Mouse (Mus musculus) bone marrow, adult 2 months (tissue): ENCODE data around the gene 1700029F12Rik. TPM values are rescaled to one million over a fixed set of nuclear protein-coding genes. Genes with fewer than 3 reads are reported as not detected.

ENCODE experiments used
- H3K27ac ChIP-seq: fragments of 200-500 bp; 2 replicates; pipeline ENCODE4 v1.5.1; 2012; ENCODE audit warnings: low read depth, mild to moderate bottlenecking, control low read depth, inconsistent platforms, low read length; ENCODE audit not compliant: control insufficient read depth, poor library complexity, insufficient read depth
- H3K4me1 ChIP-seq: fragments of 200-500 bp; 2 replicates; pipeline ENCODE4 v1.6.1; 2011; ENCODE audit warnings: low read length; ENCODE audit not compliant: control insufficient read depth, insufficient read depth
- H3K4me3 ChIP-seq: fragments of 200-500 bp; replicated peaks from 2 replicates; pipeline ENCODE3; 2011; ENCODE audit warnings: mild to moderate bottlenecking, low read depth, low read length, control low read depth; ENCODE audit not compliant: control insufficient read depth
- CTCF ChIP-seq: fragments of 200-500 bp; IDR thresholded peaks from 2 replicates; pipeline ENCODE4 v1.5.1; 2011; ENCODE audit warnings: low read length, control low read depth; ENCODE audit not compliant: control insufficient read depth, insufficient read depth
- POLR2A ChIP-seq: fragments of 200-500 bp; IDR thresholded peaks from 2 replicates; pipeline ENCODE4 v1.6.1; 2011; ENCODE audit warnings: low read depth, mild to moderate bottlenecking, control low read depth, low read length, borderline replicate concordance; ENCODE audit not compliant: control insufficient read depth
- WGBS: fragments of 180-500 bp; shearing (Covaris S2); methylation state at CpG from one replicate; pipeline ENCODE4 v1.1.7; 2018; 5-methylcytosine and 5-hydroxymethylcytosine counted together
- polyA plus RNA-seq: library from polyadenylated mRNA; stranded (reverse); fragments of >200 nt; gene quantifications from 2 replicates; pipeline ENCODE4 v1.2.4, GENCODE M21; 2011; ENCODE audit warnings: low replicate concordance; ENCODE audit not compliant: missing spikeins, insufficient read depth, insufficient read length

Gene 1700029F12Rik
- polyA plus RNA-seq: not detected in 2 replicates

DNA sequence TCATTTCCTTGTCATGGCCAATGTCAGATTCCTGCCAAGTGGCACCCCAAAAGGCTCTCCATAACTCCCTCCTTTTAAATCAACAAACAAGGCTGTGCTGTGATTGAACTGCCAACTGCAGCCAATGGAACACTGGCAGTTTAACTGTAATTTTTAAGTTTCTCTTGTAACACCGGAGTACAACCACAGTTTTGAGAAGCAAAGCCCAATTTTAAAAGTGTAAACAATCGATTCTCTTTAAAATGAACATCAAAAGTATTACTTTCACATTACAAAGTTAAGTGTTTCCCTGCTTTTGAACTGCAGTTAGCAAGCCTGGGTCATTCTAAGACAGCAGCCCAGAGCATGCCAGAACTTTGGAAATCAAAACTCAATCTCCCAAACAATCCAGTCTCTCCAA lies at the start of gene 1700029F12Rik:
1700029F12Rik (minus strand) TSS at position 101 of the 400 bp plus-strand sequence.
- no peak within 1 kb of the TSS for H3K27ac ChIP-seq
- 76% methylated on average over 2 of the region's 2 CpGs for WGBS
- H3K4me3 ChIP-seq: no peak within 1 kb of the TSS
- no peaks in the 10 kb centered on the region for H3K4me1 ChIP-seq
- no peak for TF ChIP-seq CTCF
- TF ChIP-seq POLR2A: no peak

GRCm38 (mm10) chr13:97082432-97082831 lies 48.3 kb upstream of the 1700029F12Rik start:
- no peak overlapping the region for H3K4me3 ChIP-seq
- no peaks in the 10 kb centered on the region for H3K4me1 ChIP-seq
- H3K27ac ChIP-seq: no peak overlapping the region
- TF ChIP-seq POLR2A (no peak), CTCF (no peak)
- WGBS: 79% methylated on average over 7 of the region's 7 CpGs

DNA sequence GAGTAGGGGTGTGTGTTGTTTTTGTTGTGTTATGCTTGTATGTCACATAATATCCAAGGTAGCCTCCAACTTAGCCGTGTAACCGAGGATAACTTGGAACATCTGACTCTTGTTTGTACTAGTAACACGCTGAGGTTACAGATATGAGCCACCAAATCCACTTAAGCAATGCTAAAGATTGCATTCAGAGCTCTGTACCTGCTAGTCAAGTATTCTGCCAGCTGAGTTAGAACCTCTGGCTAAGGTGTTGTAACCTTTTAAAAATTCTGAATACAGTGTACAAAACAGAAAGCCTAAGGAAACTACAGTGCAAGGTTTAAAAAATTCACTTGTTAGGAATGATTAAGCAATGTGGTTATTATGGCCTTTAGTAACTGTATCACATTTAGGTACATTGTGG lies 46.5 kb upstream of the 1700029F12Rik start:
- Histone ChIP-seq H3K4me1 (no peaks in the 10 kb centered on the region), H3K27ac (no peak overlapping the region), H3K4me3 (no peak overlapping the region)
- TF ChIP-seq POLR2A: no peak
- no peak for TF ChIP-seq CTCF
- 77% methylated on average over 3 of the region's 3 CpGs for WGBS

DNA sequence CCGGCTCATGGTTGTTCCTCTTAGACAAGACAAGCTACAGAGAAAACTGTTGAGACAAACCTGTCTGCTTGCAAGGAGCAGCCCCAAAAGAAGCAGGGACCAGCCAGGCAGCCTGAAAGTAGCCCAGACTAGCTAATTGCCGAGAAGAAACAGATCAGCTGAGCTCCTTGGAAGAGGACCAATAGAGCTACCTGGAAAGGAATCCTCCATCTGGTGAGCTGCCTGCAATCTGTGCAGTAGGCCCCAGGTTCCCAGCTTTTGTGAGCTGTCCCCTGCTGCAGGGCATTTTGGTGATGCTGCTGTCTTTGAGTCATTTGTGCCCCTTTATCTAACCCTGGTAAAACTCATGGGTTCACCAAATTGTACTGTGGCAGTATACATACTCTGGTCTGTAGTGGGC lies 46.0 kb upstream of the 1700029F12Rik start:
- TF ChIP-seq POLR2A (no peak), CTCF (no peak)
- H3K27ac ChIP-seq: no peak overlapping the region
- H3K4me3 ChIP-seq: no peak overlapping the region
- WGBS: 79% methylated on average over 2 of the region's 2 CpGs
- no peaks in the 10 kb centered on the region for H3K4me1 ChIP-seq

DNA sequence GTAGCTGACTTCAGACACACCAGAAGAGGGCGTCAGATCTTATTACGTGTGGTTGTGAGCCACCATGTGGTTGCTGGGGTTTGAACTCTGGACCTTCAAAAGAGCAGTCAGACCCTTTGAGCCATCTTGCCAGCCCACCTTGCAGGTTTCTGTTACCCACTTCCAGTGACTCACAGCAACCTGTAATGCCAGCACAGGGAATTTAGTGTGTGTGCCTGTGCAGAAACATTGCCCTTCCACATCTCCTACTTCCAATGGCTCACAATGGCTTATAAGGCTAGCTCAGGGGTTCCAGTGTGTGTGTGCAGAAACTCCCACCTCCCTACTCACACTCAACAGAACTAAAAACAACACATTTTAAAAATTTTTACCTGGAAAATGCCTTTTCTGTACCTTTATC lies 43.4 kb upstream of the 1700029F12Rik start:
- WGBS: 84% methylated on average over 2 of the region's 2 CpGs
- H3K4me3 ChIP-seq: no peak overlapping the region
- H3K27ac ChIP-seq: no peak overlapping the region
- TF ChIP-seq CTCF: no peak
- no peak for TF ChIP-seq POLR2A
- H3K4me1 ChIP-seq: no peaks in the 10 kb centered on the region

DNA sequence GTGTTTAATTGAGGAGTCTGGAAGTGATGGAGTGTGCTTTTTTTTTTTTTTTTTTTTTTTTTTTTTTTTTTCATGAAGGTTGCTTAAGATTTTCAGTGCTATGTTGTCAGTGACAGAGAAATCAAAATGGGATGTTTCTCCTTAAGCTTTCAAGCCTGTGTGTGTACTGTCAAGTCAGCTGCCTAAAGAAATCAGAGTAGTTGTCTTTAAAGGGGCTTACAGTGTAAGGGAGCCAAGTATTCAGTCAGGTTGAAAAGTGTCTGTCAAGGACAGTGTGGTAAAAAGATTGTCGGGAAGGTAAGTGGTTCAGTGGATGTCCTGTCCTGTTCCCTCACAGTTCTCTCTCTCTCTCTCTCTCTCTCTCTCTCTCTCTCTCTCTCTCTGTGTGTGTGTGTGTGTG lies 39.3 kb upstream of the 1700029F12Rik start:
- no peak overlapping the region for H3K27ac ChIP-seq
- no peaks in the 10 kb centered on the region for H3K4me1 ChIP-seq
- 80% methylated on average over 1 of the region's 1 CpGs for WGBS
- TF ChIP-seq CTCF: no peak
- TF ChIP-seq POLR2A: no peak
- no peak overlapping the region for H3K4me3 ChIP-seq

DNA sequence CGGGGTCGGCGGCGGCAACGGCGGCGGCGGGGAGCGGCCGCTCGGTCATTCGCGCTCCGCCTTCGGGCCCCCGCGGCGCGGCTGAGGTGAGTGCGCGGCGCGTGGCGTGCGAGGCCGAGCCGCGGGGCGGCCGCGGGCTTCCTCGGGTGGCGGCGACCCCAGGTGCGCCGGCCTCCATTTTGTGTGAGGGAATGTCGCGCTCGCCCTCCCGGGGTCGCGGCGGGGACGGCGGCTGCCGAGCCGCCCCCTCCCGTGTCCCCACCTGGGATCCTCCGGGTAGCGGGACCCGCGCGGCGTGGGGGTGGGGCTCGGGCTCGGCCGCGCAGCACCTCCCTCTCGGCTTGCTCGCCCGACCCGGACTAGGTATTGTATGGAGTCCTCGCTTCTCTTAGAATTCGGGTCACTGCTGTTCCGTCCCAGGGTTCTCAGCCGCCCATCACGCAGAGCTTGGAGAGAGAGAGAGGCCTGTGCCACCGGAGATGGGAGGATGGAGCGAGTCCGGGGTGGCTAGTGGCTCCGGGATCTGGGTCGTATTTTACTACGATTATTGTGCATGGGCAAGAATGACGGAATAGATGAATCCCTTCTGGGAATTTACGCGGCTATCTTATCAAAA lies 37.6 kb upstream of the 1700029F12Rik start:
- H3K4me3 ChIP-seq: no peak overlapping the region
- no peaks in the 10 kb centered on the region for H3K4me1 ChIP-seq
- 3% methylated on average over 45 of the region's 76 CpGs for WGBS
- TF ChIP-seq CTCF (no peak), POLR2A (no peak)
- no peak overlapping the region; the same call in 1 of the 2 replicates for H3K27ac ChIP-seq

DNA sequence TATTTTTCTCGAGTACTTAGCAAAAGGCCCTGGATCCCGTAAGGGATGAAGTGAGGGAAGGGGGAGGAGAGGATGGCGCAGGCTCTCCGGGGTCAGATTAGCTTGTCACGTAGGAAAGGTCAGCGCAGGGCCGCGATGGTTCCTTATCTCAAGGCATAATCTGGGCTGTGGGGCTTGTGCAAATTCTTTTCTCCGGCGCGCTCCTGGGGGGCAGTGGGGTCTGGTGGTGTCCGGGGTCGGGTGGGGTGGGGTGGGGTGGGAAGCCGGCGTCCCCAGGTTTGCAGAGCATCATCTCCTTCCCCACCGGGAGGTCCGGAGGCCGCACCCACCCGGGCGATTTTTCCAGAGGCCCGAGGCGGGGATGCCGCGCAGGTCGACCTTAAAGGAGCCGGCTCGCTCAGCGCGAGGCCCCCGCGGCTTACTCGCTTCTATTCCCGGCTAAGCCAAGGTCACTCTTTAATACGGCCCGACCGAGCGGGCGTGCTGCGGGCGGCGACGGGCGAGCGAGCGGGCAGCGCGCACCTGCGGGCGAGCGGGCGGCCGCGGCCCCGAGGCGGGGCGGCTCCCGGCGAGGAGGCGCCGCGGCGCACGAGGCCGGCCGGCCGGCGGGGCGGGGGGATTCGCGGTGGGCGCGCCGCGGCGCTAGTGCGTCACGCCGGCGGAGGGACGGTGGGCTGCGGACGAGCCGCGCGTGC lies 36.9 kb upstream of the 1700029F12Rik start:
- Histone ChIP-seq H3K4me1 (no peaks in the 10 kb centered on the region), H3K27ac (no peak overlapping the region; the same call in 1 of the 2 replicates), H3K4me3 (no peak overlapping the region)
- no peak for TF ChIP-seq POLR2A
- no peak for TF ChIP-seq CTCF
- WGBS: 10% methylated on average over 84 of the region's 85 CpGs
